Mouse (Mus musculus): ENCODE results near the gene Gm3448. TPM values are rescaled to one million over a fixed set of nuclear protein-coding genes. Genes with fewer than 3 reads are reported as not detected.
"Not testable (repeated sequence)": the region's sequence is repeated elsewhere in the genome, so short reads cannot be mapped to it uniquely, and the experiment has no call there.

Gm3448 gene
- total and polyA plus RNA-seq, 2 experiments from 2014 or later: 1.9 to 6.2 TPM

- H3K27me3 ChIP-seq (ENCODE audit: insufficient read depth, low read length); H3K4me3 ChIP-seq (ENCODE audit: low read depth, low read length); H3K9ac ChIP-seq; H3K4me2 ChIP-seq (ENCODE audit: low read depth); H3K9me3 ChIP-seq (ENCODE audit: low read length); H3K27ac ChIP-seq (ENCODE audit: low read depth, low read length); H3K4me1 ChIP-seq (ENCODE audit: insufficient read depth); H3K36me3 ChIP-seq (ENCODE audit: insufficient read depth); DNase-seq: not testable (repeated sequence)
- peak; percentile 89 for ATAC-seq
- WGBS: no CpG with 5 or more reads among the region's 48 CpGs
These were observed 16.7 kb downstream of the Gm3448 start for GRCm38 (mm10) chr17:15024502-15025193.

- H3K4me1 ChIP-seq (ENCODE audit: insufficient read depth); H3K4me2 ChIP-seq (ENCODE audit: low read depth); H3K36me3 ChIP-seq (ENCODE audit: insufficient read depth); H3K27ac ChIP-seq (ENCODE audit: low read depth, low read length); DNase-seq; H3K9me3 ChIP-seq (ENCODE audit: low read length); H3K4me3 ChIP-seq (ENCODE audit: low read depth, low read length); H3K27me3 ChIP-seq (ENCODE audit: insufficient read depth, low read length); H3K9ac ChIP-seq: not testable (repeated sequence)
- peak; percentile 83 for ATAC-seq
- no CpG with 5 or more reads among the region's 97 CpGs for WGBS
These were observed 17.4 kb downstream of the Gm3448 start for GRCm38 (mm10) chr17:15023878-15024492.

GRCm38 (mm10) chr17:15021503-15022220 is 19.7 kb downstream of the Gm3448 start:
- ATAC-seq; H3K27me3 ChIP-seq (ENCODE audit: insufficient read depth, low read length); H3K9me3 ChIP-seq (ENCODE audit: low read length); H3K27ac ChIP-seq (ENCODE audit: low read depth, low read length); H3K4me2 ChIP-seq (ENCODE audit: low read depth); H3K36me3 ChIP-seq (ENCODE audit: insufficient read depth); H3K4me3 ChIP-seq (ENCODE audit: low read depth, low read length); DNase-seq; H3K9ac ChIP-seq; H3K4me1 ChIP-seq (ENCODE audit: insufficient read depth): not testable (repeated sequence)
- 78% methylated on average over 3 of the region's 3 CpGs for whole genome bisulfite sequencing

- not testable (repeated sequence) for H3K4me2 ChIP-seq (ENCODE audit: low read depth); H3K36me3 ChIP-seq (ENCODE audit: insufficient read depth); H3K27ac ChIP-seq (ENCODE audit: low read depth, low read length); H3K4me1 ChIP-seq (ENCODE audit: insufficient read depth); H3K4me3 ChIP-seq (ENCODE audit: low read depth, low read length); DNase-seq; H3K27me3 ChIP-seq (ENCODE audit: insufficient read depth, low read length); H3K9me3 ChIP-seq (ENCODE audit: low read length); H3K9ac ChIP-seq
- no CpG with 5 or more reads among the region's 60 CpGs for WGBS
- peak; percentile 99 for ATAC-seq
These were observed 31.5 kb downstream of the Gm3448 start, which contains the start of gene Gm3435 for GRCm38 (mm10) chr17:15009706-15010413. Gene Gm3435, plus strand, starts transcription at chr17:15010176.

- not testable (repeated sequence) for H3K27ac ChIP-seq (ENCODE audit: low read depth, low read length); H3K4me2 ChIP-seq (ENCODE audit: low read depth); H3K9ac ChIP-seq; ATAC-seq; H3K27me3 ChIP-seq (ENCODE audit: insufficient read depth, low read length); H3K4me3 ChIP-seq (ENCODE audit: low read depth, low read length); H3K9me3 ChIP-seq (ENCODE audit: low read length); DNase-seq; H3K4me1 ChIP-seq (ENCODE audit: insufficient read depth); H3K36me3 ChIP-seq (ENCODE audit: insufficient read depth)
- no CpG with 5 or more reads among the region's 3 CpGs for WGBS
These were observed 32.2 kb downstream of the Gm3448 start for GRCm38 (mm10) chr17:15009088-15009487.

GRCm38 (mm10) chr17:15000047-15000446 is 41.3 kb downstream of the Gm3448 start:
- WGBS: no CpG with 5 or more reads among the region's 4 CpGs
- H3K4me3 ChIP-seq (ENCODE audit: low read depth, low read length); H3K27ac ChIP-seq (ENCODE audit: low read depth, low read length); H3K4me2 ChIP-seq (ENCODE audit: low read depth); DNase-seq; H3K4me1 ChIP-seq (ENCODE audit: insufficient read depth); H3K27me3 ChIP-seq (ENCODE audit: insufficient read depth, low read length); H3K36me3 ChIP-seq (ENCODE audit: insufficient read depth); ATAC-seq; H3K9ac ChIP-seq; H3K9me3 ChIP-seq (ENCODE audit: low read length): not testable (repeated sequence)

- WGBS: no CpG with 5 or more reads among the region's 5 CpGs
- H3K9me3 ChIP-seq (ENCODE audit: low read length); DNase-seq; H3K27ac ChIP-seq (ENCODE audit: low read depth, low read length); H3K4me2 ChIP-seq (ENCODE audit: low read depth); H3K27me3 ChIP-seq (ENCODE audit: insufficient read depth, low read length); ATAC-seq; H3K36me3 ChIP-seq (ENCODE audit: insufficient read depth); H3K4me3 ChIP-seq (ENCODE audit: low read depth, low read length); H3K4me1 ChIP-seq (ENCODE audit: insufficient read depth); H3K9ac ChIP-seq: not testable (repeated sequence)
These were observed 47.2 kb downstream of the Gm3448 start for GRCm38 (mm10) chr17:14994140-14994539.

GRCm38 (mm10) chr17:14993139-14993832 is 48.1 kb downstream of the Gm3448 start:
- H3K9me3 ChIP-seq (ENCODE audit: low read length); H3K36me3 ChIP-seq (ENCODE audit: insufficient read depth); H3K4me2 ChIP-seq (ENCODE audit: low read depth); H3K4me1 ChIP-seq (ENCODE audit: insufficient read depth); H3K27me3 ChIP-seq (ENCODE audit: insufficient read depth, low read length); H3K27ac ChIP-seq (ENCODE audit: low read depth, low read length); DNase-seq; H3K4me3 ChIP-seq (ENCODE audit: low read depth, low read length); H3K9ac ChIP-seq: not testable (repeated sequence)
- WGBS: no CpG with 5 or more reads among the region's 47 CpGs
- ATAC-seq: peak; percentile 92

- no CpG with 5 or more reads among the region's 98 CpGs for WGBS
- H3K27me3 ChIP-seq (ENCODE audit: insufficient read depth, low read length); H3K4me1 ChIP-seq (ENCODE audit: insufficient read depth); H3K9ac ChIP-seq; H3K9me3 ChIP-seq (ENCODE audit: low read length); DNase-seq; H3K36me3 ChIP-seq (ENCODE audit: insufficient read depth); H3K4me2 ChIP-seq (ENCODE audit: low read depth); H3K4me3 ChIP-seq (ENCODE audit: low read depth, low read length); H3K27ac ChIP-seq (ENCODE audit: low read depth, low read length): not testable (repeated sequence)
- ATAC-seq: peak; percentile 81
These were observed 48.7 kb downstream of the Gm3448 start for GRCm38 (mm10) chr17:14992522-14993138.

Data from forebrain, postnatal 0 days (tissue).